Mouse (Mus musculus) gastrocnemius, adult 2 months (tissue): ENCODE results near the gene Plxna2. TPM values are rescaled to one million over a fixed set of nuclear protein-coding genes. Genes with fewer than 3 reads are reported as not detected.

Experiments
- DNase-seq: peaks from one replicate; pipeline ENCODE4 v3.0.0; 2022
- H3K27ac ChIP-seq: fragments of 200-600 bp; 2 replicates; pipeline ENCODE4 v1.8.1; 2022; ENCODE audit warnings: mild to moderate bottlenecking
- H3K4me3 ChIP-seq: fragments of 200-600 bp; 2 replicates; pipeline ENCODE4 v1.8.1; 2022; ENCODE audit warnings: mild to moderate bottlenecking, moderate library complexity
- CTCF ChIP-seq: fragments of 200-600 bp; IDR thresholded peaks from 2 replicates; pipeline ENCODE4 v1.8.1; 2022; ENCODE audit warnings: antibody characterized with exemption, mild to moderate bottlenecking, moderate library complexity
- intact Hi-C: fragments of 180-260 bp; cut with DNase I; formaldehyde crosslinking; loops from one replicate; pipeline ENCODE4 v1.15.1; 2025
- total RNA-seq, 2 experiments: library from RNA; stranded (reverse); gene quantifications; 2 replicates each; pipeline ENCODE4 v1.2.3; 2021

Plxna2 gene
- total RNA-seq, 2 experiments from 2014 or later, result 6.6 to 13.2 TPM

DNA sequence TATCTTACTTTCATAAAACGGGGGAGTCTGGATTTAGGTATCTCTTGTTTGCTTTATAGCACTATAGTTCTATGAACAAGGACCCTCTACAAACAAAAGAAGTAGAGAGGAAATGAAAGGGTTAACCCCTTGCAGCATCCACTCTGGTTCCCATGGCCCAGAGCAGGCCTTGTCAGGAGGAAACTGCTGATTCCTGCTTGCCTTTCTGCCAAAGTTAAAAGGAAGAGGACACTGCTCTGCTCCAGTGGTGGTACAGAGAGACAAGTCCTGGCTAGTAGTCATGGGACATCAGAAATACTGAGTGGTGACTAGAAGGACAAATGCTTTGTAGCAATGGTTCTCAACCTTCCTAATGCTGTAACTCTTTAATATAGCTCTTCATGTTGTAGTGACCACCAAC lies 27.9 kb downstream of the Plxna2 start:
- H3K4me3 ChIP-seq, result 0 out of 2 replicates have a peak overlapping the region, but pooled peaks have one; percentile 24
- DNase-seq, result no peak
- no peak for TF ChIP-seq CTCF
- H3K27ac ChIP-seq, result peak overlapping the region; percentile 29
- intact Hi-C loops, result no loop called here

DNA sequence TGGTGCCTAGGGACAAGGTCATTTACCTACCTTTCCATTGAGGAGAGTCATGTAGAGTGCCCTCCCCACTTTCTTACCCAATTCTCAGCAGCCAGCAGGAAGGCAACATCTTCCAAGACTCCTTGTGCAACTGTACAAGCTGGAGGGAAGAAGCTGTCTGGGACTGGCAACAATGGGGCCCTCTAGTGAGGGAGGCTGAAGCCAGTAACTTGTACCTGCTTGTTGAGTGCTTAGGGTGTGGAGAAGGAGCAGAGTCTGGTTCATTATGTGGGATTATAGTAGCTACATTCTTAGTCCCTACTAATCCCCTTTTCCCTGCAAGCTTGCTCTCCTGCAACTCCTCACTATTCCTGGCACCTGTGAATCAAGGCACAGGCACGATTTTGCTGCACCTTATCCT lies 32.1 kb downstream of the Plxna2 start:
- intact Hi-C loops, result no loop called here
- Histone ChIP-seq H3K27ac (peak overlapping the region; percentile 83), H3K4me3 (no peak overlapping the region)
- DNase-seq, result no peak
- TF ChIP-seq CTCF, result no peak

DNA sequence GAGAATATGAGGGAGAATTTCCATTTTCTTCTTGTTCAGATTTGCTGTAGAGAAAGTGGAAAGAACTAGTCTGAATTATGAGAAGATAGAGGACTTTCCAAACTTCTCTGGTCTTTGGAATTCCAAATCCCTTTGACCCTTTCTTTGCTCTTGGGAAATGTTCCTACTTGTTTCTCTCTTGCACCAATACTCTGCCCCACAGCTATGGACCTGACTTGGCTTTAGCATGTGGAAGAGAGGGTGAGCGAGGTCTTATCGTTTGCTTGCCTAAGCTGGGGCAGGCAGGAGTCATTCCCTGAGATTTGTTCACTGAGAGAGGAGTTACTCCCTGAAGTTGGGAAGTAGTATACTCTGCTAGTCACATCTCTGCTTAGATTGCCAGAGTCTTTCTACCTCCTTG lies 32.5 kb downstream of the Plxna2 start:
- Histone ChIP-seq H3K4me3 (no peak overlapping the region), H3K27ac (peak overlapping the region; percentile 83)
- no peak for DNase-seq
- no peak for TF ChIP-seq CTCF
- intact Hi-C loops, result no loop called here

DNA sequence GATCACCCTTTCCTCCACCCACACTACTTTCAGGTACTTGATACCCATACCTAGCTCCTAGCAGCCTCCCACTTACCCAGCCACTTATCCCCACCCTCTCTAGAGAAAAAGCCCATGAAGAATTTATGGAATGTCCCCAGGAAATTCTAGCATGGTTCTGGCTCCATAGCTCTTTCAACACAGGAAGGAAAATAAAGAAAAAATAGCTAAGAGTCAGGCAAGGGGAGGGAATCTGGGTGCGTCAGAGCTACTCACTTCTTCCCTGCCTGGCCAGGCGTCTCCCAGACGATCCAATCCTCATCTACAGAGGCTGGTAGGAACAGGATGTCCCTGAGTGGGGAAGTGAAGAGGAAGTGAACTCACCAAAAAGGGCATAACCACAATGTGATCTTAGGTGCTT lies 34.0 kb downstream of the Plxna2 start:
- Histone ChIP-seq H3K27ac (peak overlapping the region; percentile 83), H3K4me3 (no peak overlapping the region)
- intact Hi-C loops, result no loop called here
- peak; percentile 36 for DNase-seq
- no peak for TF ChIP-seq CTCF

DNA sequence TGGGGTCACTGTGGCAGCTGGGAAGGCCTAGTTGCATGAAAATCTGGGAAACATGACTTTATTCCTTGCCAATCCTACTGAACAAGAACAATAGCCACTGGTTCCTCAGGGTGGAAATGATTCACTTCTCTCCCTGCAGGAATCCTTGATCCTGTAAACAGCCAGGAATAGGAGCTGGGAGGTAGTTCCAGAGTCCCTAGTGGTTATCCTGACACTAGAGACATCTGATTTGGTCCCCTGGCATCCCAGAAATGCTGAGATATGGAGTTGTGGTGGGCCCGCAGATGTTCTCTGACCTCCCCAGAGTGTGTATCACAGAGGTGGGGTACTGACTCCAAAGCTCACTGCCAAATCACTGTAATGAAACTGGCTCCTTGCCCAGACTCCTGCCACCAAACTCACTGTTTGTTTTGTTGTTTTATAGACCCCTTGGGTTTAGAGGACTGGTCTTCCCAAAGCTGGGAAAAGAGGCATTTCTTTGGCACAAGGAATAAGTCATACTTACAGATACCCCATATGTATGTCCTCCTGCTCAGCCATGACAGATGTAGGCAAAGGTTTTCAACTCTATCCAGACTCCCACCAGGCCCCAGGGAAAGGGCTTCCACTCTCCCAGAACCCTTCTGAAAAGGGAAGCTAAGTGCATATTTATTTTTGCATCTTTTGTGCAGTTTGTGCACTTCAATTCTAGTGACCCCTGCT lies 40.6 kb downstream of the Plxna2 start:
- H3K4me3 ChIP-seq, result no peak overlapping the region
- H3K27ac ChIP-seq, result peak overlapping the region; percentile 82
- DNase-seq, result no peak
- peak; percentile 8; the same call in 1 of the 2 replicates for TF ChIP-seq CTCF
- intact Hi-C loops, result no loop called here

DNA sequence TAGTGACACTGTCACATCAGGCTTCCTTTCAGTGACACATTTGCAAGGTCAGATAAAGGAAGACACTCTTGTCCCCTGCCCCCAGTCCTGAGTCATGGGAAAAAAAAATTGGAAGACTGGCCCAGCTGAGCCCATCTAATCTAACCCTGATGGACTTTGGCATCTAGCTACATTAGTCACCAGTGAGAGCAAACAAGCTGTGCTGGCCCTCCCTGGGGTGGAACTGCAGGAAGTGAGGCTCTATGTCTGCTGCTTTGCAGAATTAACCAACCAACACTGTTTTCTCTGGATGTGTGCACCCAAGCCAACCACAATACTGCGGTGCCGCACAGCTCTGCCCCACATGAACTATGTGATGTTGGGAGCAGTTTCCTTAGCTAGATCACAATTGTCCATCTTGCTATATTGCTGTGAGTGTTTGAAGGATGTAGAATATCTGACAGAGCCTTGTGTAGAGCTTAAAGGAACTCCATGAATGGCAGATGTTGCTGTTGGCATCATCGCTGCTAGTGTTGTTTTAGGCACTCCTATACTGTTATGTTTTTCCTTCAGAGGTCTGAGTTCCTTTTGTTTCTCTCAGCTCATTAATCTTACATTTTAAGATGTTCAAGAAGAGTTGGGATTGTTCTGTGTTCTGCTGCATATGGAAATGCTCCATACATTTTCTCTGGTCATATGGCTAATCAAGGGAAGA lies 42.6 kb downstream of the Plxna2 start:
- intact Hi-C loops, result no loop called here
- peak overlapping the region; percentile 82 for H3K27ac ChIP-seq
- no peak overlapping the region for H3K4me3 ChIP-seq
- DNase-seq, result peak; percentile 66
- no peak for TF ChIP-seq CTCF

- H3K4me3 ChIP-seq, result no peak overlapping the region
- DNase-seq, result no peak
- no peak for TF ChIP-seq CTCF
- intact Hi-C loops, result no loop called here
- no peak overlapping the region for H3K27ac ChIP-seq
These were observed 45.0 kb downstream of the Plxna2 start for GRCm38 (mm10) chr1:194663021-194663420.

- intact Hi-C loops, result no loop called here
- TF ChIP-seq CTCF, result no peak
- DNase-seq, result no peak
- Histone ChIP-seq H3K27ac (no peak overlapping the region), H3K4me3 (no peak overlapping the region)
These were observed 47.7 kb downstream of the Plxna2 start for GRCm38 (mm10) chr1:194665715-194666114.

GRCm38 (mm10) chr1:194671783-194672524 lies 53.9 kb downstream of the Plxna2 start:
- no peak for DNase-seq
- H3K27ac ChIP-seq, result no peak overlapping the region
- no peak for TF ChIP-seq CTCF
- H3K4me3 ChIP-seq, result no peak overlapping the region
- intact Hi-C loops, result no loop called here

DNA sequence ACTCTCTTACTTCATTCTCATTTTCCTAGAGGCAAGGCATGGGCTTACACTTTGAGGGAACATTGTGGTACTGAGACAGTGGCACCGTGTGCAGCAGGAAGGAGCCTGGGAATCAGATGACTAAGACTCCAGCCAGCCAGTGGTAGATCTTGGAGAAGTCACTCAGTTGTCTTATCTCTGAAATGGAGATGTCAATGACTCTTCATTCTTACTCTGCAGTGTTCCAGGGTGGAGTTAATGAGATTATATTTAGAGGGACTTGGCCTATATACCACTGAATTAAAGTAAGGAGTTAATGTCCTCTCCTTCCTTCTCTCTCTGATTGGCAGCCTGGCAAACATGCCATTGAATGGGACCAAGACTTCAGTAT lies 54.5 kb downstream of the Plxna2 start:
- Histone ChIP-seq H3K4me3 (no peak overlapping the region), H3K27ac (no peak overlapping the region)
- no peak for TF ChIP-seq CTCF
- no peak for DNase-seq
- intact Hi-C loops, result no loop called here

GRCm38 (mm10) chr1:194673229-194673628 lies 55.2 kb downstream of the Plxna2 start:
- no peak for DNase-seq
- no peak for TF ChIP-seq CTCF
- intact Hi-C loops, result no loop called here
- H3K4me3 ChIP-seq, result no peak overlapping the region
- H3K27ac ChIP-seq, result no peak overlapping the region

GRCm38 (mm10) chr1:194675106-194675890 lies 57.3 kb downstream of the Plxna2 start:
- intact Hi-C loops, result no loop called here

DNA sequence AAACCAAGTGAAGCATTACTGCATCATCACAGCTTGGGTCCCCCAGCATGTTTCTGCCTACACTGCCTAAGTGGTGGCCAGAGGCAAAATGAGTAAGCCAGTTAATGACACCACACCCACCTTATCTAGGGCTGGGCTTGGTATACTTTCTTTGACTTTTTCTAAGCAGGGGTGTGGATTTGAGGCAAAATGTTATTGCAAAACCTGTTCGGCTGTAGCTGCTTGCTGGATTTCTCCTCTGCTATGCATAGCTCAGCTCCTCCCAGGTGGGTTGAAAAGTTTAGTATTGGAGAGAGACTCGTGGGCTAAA lies 57.8 kb downstream of the Plxna2 start:
- DNase-seq, result no peak
- H3K4me3 ChIP-seq, result no peak overlapping the region
- peak overlapping the region; percentile 28; the same call in 1 of the 2 replicates for H3K27ac ChIP-seq
- TF ChIP-seq CTCF, result no peak
- intact Hi-C loops, result no loop called here

More at GRCm38 (mm10) chr1:194675106-194675890, 57.3 kb downstream of the Plxna2 start:
- DNase-seq, result no peak
- Histone ChIP-seq H3K27ac (peak overlapping the region; percentile 28; the same call in 1 of the 2 replicates), H3K4me3 (no peak overlapping the region)
- TF ChIP-seq CTCF, result no peak
